Mouse (Mus musculus): ENCODE data around the gene Scarb1.

The Scarb1 gene

GRCm38 (mm10) chr5:125306372-125306771 is 34.5 kb downstream of the Scarb1 start:
- in situ Hi-C loops (cut with MboI, MseI): no loop called here

GRCm38 (mm10) chr5:125305229-125306081 is 35.4 kb downstream of the Scarb1 start:
- in situ Hi-C loops (cut with MboI, MseI): no loop called here

- in situ Hi-C loops (cut with MboI, MseI): no loop called here
Measured at GRCm38 (mm10) chr5:125304245-125304856, 36.5 kb downstream of the Scarb1 start.

- in situ Hi-C loops (cut with MboI, MseI): no loop called here
Measured at GRCm38 (mm10) chr5:125303055-125303454, 37.8 kb downstream of the Scarb1 start.

- in situ Hi-C loops (cut with MboI, MseI): loop anchor here (10.0 kb wide), 1 partner anchor 1593 kb away; no protein-coding TSS in a partner anchor
Measured at GRCm38 (mm10) chr5:125298234-125298633, 42.7 kb downstream of the Scarb1 start.

DNA sequence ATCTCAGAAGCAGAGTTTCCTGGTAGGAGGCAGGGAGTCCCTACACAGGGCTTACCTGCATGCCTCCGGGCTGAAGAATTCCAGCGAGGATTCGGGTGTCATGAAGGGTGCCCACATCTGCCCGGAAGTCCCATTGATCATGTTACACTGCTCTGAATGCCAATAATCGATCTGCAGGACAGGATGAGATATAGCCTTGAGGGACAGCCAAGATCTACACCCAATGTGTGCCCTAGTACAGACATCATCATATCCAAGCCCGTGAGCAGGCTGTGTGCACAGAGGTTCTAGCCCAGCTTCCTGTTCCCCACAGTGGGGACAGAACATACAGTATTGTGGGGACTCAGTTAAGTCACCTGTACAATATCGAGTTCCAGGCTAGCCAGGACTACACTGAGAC is 43.7 kb downstream of the Scarb1 start:
- in situ Hi-C loops (cut with MboI, MseI): loop anchor here (10.0 kb wide), 1 partner anchor 1592 kb away; no protein-coding TSS in a partner anchor

- in situ Hi-C loops (cut with MboI, MseI): loop anchor here (10.0 kb wide), 1 partner anchor 1588 kb away; no protein-coding TSS in a partner anchor
Measured at GRCm38 (mm10) chr5:125292951-125293350, 47.9 kb downstream of the Scarb1 start.

GRCm38 (mm10) chr5:125291895-125292294 is 49.0 kb downstream of the Scarb1 start:
- in situ Hi-C loops (cut with MboI, MseI): loop anchor here (10.0 kb wide), 1 partner anchor 1587 kb away; no protein-coding TSS in a partner anchor

DNA sequence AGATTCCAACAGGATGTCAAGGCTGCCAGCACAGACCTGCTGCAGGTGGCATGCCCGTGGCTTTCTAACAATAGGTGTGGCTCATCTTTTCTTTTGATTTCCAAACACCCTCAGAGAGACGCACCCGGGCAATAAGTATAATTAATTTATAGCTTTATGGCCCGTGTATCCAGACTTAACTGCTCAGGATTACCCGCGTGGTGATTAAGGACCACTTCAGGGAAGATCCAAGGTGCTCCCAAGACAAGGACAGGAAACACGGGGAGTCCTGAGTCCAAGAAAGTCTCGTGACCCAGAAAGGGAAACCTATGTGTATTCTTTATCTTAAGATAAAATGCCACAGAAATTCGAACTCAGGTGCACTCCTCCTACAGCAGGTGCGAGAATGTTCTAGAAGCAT is 49.5 kb downstream of the Scarb1 start:
- in situ Hi-C loops (cut with MboI, MseI): loop anchor here (10.0 kb wide), 1 partner anchor 1587 kb away; no protein-coding TSS in a partner anchor

DNA sequence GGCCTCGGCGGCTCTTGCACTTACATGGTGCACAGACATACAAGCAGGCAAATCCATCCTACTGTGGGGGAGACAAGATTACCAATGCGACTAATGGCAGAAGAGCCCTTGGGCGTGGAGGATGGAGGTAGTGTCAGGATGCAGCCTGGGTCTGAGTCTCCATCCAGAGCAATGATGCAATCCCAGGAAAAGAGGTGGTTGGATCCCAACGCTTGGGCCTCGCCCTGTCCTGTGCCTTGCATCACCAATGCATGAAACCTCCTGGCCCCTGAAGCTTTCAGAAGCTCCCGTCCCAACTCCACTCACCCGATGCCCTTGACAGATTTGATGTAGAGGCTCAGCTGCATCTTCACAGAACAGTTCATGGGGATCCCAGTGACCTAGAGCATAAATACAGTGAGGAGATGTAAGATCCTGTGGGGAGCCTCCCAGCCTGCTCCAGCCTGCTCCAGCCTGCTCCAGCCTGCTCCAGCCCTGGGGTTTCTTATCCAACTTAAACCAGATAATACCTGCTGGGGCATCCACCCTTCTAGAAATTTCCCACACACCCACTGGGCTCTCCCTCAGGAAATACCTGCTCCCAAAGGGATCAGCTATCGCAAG is 53.7 kb downstream of the Scarb1 start:
- in situ Hi-C loops (cut with MboI, MseI): no loop called here

- in situ Hi-C loops (cut with MboI, MseI): no loop called here
Measured at GRCm38 (mm10) chr5:125286090-125286489, 54.8 kb downstream of the Scarb1 start.

DNA sequence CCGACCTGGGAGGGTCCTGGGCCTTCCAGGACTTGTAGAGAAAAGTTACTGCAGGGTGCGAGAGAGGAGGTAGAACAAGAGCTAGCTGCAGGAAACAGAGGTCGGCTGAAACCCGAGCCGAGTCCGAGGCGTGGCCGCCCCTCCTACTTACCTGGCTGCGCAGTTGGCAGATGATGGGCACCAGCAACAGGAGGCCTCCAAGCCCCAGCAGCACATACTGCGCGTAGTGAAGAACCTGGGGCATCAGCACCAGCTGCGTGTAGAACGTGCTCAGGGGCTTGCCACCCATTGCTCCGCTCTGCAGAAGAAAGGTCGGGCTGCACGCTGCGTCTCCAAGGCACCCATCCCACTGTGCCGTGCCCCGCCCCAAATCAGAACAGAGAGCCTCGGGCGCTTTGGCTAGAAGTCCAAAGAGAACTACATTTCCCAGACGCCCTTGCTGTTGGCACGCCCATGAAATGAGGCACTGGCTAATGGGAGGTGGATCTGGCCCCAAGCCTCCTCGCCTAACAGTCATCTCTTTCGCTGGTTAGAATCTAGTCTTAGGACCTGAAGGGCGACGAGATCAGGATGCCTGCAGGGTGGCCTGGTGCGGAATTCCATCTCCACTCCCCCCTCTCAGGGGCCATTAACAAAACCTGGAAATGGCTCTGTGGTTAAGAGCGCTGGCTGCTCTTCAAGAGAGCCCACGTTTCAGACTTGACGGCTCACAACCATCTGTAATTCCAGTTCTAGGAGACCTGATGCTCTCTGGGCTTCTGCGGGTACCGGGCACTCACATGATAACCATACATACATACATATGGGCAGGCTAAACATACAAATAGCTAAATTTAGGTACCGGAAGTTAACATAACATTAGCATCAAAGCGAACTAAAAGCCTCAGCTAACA is 56.9 kb downstream of the Scarb1 start:
- in situ Hi-C loops (cut with MboI, MseI): no loop called here

DNA sequence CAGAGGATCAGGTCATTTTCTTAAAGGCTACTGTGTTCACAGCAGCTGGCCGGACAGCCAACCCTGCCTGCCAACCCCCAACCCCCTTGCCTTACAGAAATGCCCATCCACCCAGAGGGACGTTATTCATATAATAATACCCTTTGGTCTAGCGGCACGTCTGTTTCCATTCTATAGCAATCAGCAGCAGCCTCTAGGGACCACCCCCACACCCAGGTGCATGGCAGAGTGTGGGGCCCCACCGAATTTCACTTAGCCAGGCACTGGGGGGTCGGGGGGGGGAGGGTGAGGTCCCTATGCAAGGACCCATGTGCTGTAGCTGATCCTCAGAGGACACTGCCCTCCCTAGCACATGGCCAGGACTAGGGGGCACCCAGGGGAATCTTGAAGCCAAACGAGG is 61.7 kb downstream of the Scarb1 start:
- in situ Hi-C loops (cut with MboI, MseI): no loop called here

- in situ Hi-C loops (cut with MboI, MseI): no loop called here
Measured at GRCm38 (mm10) chr5:125278314-125278713, 62.6 kb downstream of the Scarb1 start.

- in situ Hi-C loops (cut with MboI, MseI): no loop called here
Measured at GRCm38 (mm10) chr5:125277313-125277712, 63.6 kb downstream of the Scarb1 start.

DNA sequence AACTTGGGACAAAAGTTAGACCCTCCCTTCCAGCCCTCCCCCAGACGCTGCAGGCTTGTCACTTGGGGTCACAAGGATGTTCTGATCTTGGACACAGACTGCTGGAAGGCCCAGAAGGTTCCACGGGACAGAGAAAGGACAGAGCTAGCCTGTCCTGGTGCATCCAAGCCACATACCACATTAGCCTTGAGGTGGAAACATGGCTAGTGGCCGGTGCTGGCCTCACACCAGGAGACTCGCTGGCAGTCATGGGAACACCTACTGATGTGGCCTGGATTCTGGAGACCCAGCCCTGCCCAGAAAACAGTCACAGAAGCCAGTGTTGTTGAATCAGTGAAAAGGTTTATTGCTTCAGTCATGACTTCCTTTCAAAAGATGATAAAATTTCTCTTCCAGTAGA is 64.1 kb downstream of the Scarb1 start:
- in situ Hi-C loops (cut with MboI, MseI): no loop called here

DNA sequence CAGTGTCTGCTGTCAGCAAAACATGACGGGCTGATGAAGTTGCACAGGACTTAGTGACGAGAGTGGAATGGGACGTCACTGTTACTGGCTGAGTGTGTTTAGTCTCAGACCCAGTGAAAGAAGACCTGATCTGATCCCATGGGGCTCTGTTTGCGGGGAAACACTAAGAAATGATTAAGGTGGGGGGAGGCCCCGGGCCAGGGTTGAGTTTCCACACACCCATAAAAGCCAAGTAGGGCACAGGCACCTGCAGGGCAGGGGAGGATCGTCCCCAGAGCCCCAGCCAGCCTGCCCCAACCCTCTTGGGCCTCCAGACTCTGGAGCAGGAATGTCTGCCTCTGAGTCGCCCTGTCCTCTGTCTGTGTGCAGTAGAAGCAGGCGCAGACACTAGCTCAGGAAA is 65.6 kb downstream of the Scarb1 start:
- in situ Hi-C loops (cut with MboI, MseI): no loop called here

DNA sequence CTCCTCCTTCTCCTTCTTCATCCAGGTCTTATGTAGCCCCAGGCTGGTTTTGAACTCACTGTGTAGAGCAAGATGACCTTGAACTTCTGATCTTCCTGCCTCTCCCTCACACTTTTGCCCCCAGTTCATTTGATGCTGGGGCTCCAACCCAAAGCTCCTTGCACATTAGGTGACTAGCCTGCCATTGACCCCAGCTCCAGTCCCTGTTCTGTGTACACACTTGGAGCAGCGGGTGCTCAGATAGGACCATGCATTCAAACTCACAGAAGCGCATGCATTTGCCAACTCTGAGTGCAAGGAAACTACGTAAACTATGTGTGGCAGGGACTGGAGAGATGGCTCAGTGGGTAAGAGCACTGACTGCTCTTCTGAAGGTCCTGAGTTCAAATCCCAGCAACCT is 66.1 kb downstream of the Scarb1 start:
- in situ Hi-C loops (cut with MboI, MseI): no loop called here

DNA sequence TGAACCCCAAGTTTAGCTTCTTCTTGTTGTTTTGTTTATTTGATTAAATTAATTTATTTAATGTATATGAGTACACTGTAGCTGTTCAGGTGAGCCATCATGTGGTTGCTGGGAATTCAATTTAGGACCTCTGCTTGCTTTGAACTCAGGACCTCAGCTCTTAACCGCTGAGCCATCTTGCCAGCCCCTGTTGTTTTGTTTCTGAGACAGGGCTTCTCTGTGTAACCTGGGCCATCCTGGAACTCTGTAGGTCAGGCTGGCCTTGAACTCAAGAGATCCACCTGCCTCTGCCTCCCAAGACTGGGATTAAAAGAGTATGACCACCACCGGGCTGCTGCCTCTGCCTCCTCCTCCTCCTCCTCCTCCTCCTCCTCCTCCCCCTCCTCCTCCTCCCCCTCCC is 66.7 kb downstream of the Scarb1 start:
- in situ Hi-C loops (cut with MboI, MseI): no loop called here

DNA sequence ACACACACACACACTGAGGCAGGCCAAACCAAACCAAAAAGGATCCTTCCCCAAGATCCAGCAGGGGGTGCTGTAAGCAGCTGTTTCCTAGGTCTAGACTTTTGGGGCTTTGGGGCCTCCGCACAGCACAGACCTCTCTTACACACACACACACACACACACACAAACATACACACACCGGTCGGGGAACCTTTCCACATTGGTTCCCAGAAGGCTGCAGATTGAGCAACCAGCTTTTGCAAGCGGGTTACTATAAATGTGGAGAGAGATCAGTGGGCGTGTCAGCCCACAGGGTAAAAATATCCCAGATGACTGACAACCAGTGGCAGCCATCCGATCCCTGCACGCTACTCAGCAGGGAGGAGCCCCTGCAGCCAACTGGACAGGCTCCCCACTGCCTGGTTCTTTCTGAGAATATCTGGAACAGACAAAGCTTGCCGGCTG is 67.2 kb downstream of the Scarb1 start:
- in situ Hi-C loops (cut with MboI, MseI): no loop called here

GRCm38 (mm10) chr5:125272231-125272988 is 68.5 kb downstream of the Scarb1 start:
- in situ Hi-C loops (cut with MboI, MseI): no loop called here

Measured in T-helper 1 cell (primary cell).